Mouse (Mus musculus) brain, embryonic 14.5 days (tissue): Measurements from ENCODE around the gene Plce1.

Experiments used
- CTCF ChIP-seq: fragments of 200-500 bp; IDR thresholded peaks from 2 replicates; pipeline ENCODE4 v1.5.1; 2012; ENCODE audit warnings: inconsistent platforms, mild to moderate bottlenecking, moderate library complexity, borderline replicate concordance; ENCODE audit not compliant: insufficient read depth, insufficient read length; ENCODE audit errors: extremely low read depth
- POLR2A ChIP-seq: fragments of 200-500 bp; IDR thresholded peaks from 2 replicates; pipeline ENCODE4 v1.6.1; 2012; ENCODE audit warnings: mild to moderate bottlenecking, inconsistent platforms, borderline replicate concordance; ENCODE audit not compliant: poor library complexity, insufficient read depth, insufficient read length, severe bottlenecking; ENCODE audit errors: extremely low read depth

DNA sequence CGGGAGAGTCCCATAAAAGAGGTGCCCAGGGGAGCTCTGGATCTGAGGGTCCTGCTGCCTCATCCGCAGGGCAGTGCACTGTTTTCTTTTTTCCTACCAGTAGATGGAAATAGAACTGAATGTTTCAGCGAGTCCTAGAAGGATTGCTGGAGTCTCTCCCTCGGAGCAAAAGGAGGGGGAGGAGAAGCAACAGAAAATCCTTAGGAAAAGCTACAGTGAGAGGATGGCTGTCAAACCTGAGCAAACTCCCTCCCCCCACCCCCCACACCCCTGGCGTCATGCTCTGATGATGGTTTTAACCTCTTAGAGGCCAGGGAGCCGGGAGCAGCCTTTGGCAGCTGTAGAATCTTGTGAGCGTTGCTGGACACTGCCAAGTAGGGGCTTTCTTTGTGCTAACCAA, 85.8 kb downstream of the Plce1 start:
- TF ChIP-seq CTCF (peak; percentile 33; the same call in 1 of the 2 replicates), POLR2A (no peak)
